8 mouse cellular contexts compared by ENCODE assay signal in genomic region chr3:107631523-107631958, GRCm38 (mm10). TPM values are rescaled to one million over a fixed set of nuclear protein-coding genes. Genes with fewer than 3 reads are reported as not detected.
A peak's percentile ranks its signal among the peaks of the same experiment; 100 is the strongest.
DNase-seq lines count a peak whose midpoint lies in the region; ATAC-seq lines count a peak whose summit lies in the region.

TSS of gene Strip1 (minus strand) at chr3:107631694.

- peak within 1 kb of the TSS; percentile 84 for H3K27ac ChIP-seq in lung, embryonic 16.5 days (ENCODE audit: low read length)

- no peaks in the 10 kb centered on the region for H3K9me3 ChIP-seq in lung, embryonic 16.5 days (ENCODE audit: control insufficient read depth, low read length)

- peak; percentile 89 to 95 for ATAC-seq in hematopoietic stem cell, adult 5-6 weeks (replicated peaks in 1 of 2; ENCODE audit: insufficient read depth in 1 of 2, low FRiP score in 2 of 2, low TSS enrichment in 1 of 2, low read depth in 1 of 2, poor library complexity in 2 of 2, severe bottlenecking in 2 of 2)
- peak; percentile 98 for ATAC-seq in lung, embryonic 16.5 days (ENCODE audit: low read depth)

- H3K4me2 ChIP-seq in lung, embryonic 16.5 days (ENCODE audit: low read depth, low read length), result peak within 1 kb of the TSS; percentile 84

- peaks cover 7% of the 10 kb centered on the region for H3K36me3 ChIP-seq in lung, embryonic 16.5 days (ENCODE audit: control insufficient read depth, insufficient read depth, low read length)

- DNase-seq in MEL-GATA-1-ER (ENCODE audit: extremely low read depth, low read depth), result peak; percentile 95
- DNase-seq in cerebellum, adult 8-10 months, result peak; percentile 94
- peak; percentile 97 for DNase-seq in forelimb bud, embryonic 11.5 days (ENCODE audit: low read depth, low spot score)
- peak; percentile 88 for DNase-seq in layer of hippocampus, adult 9-10 months (ENCODE audit: low spot score)
- peak; percentile 77 for DNase-seq in ovary, postnatal 10 days (ENCODE audit: low spot score)
- peak; percentile 85 to 90 for DNase-seq in thymus, postnatal 10 days (ENCODE audit: low spot score in 2 of 2)

- WGBS in lung, embryonic 16.5 days, result under 1% methylated on average over 35 of the region's 35 CpGs

- peaks cover 3% of the 10 kb centered on the region for H3K4me1 ChIP-seq in lung, embryonic 16.5 days (replicated peaks; ENCODE audit: control insufficient read depth, insufficient read depth, low read length)

- no peaks in the 10 kb centered on the region for H3K27me3 ChIP-seq in lung, embryonic 16.5 days (ENCODE audit: control insufficient read depth, insufficient read depth, low read depth, low read length)

- peak within 1 kb of the TSS; percentile 96 for H3K9ac ChIP-seq in lung, embryonic 16.5 days (ENCODE audit: low read length)

- H3K4me3 ChIP-seq in lung, embryonic 16.5 days (ENCODE audit: low read length), result peak within 1 kb of the TSS; percentile 100

RNA-seq across cellular contexts. Expression of gene Strip1, which starts in this region (rescaled TPM):
- total RNA-seq in hematopoietic stem cell, adult 5-6 weeks (2017), result 17.3 and 17.8 TPM in 2 replicates
- 38.0 and 39.9 TPM in 2 replicates for polyA plus RNA-seq in lung, embryonic 16.5 days (2015; fragmentation: Nextera tagmentation; extraction: Ambion mirVana)

Comparison
In these comparisons a context has a peak if more than half of its experiments do, and no peak if none do; other contexts are left out.
1. Peak in every context shown above with its lines: DNase-seq, ATAC-seq, H3K4me3 ChIP-seq and H3K27ac ChIP-seq.